Mouse (Mus musculus): ENCODE results near the gene Unc13d.

Gene Unc13d

GRCm38 (mm10) chr11:116078676-116079320 lies 1.0 kb upstream of the Unc13d start:
- no peak for DNase-seq (ENCODE audit: low spot score in 2 of 2)

DNA sequence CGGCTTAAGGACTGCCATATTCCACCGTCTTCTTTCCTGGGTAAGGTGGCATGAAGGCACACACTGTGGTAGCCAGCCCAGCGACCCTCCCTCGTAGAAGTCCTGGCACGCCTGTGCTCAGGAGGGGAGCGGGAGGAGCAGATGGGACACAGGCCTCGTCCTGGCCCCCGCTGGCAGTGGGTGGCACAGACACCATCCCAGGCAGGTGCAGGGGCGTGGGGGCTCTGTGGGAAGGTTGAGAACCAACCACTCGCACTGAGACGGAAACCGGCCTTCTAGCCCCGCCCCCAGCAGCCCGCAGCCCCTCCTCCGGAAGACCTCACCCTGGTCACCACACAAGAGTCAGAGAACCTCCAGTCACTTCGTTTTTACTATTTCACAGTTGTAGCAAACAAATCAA lies 460 bp upstream of the Unc13d start:
- no peak for DNase-seq (ENCODE audit: low spot score in 2 of 2)

GRCm38 (mm10) chr11:116076836-116077235 lies 925 bp downstream of the Unc13d start:
- no peak for DNase-seq (ENCODE audit: low spot score in 2 of 2)

GRCm38 (mm10) chr11:116076266-116076540 lies 1.6 kb downstream of the Unc13d start:
- DNase-seq (ENCODE audit: low spot score in 2 of 2) = no peak

DNA sequence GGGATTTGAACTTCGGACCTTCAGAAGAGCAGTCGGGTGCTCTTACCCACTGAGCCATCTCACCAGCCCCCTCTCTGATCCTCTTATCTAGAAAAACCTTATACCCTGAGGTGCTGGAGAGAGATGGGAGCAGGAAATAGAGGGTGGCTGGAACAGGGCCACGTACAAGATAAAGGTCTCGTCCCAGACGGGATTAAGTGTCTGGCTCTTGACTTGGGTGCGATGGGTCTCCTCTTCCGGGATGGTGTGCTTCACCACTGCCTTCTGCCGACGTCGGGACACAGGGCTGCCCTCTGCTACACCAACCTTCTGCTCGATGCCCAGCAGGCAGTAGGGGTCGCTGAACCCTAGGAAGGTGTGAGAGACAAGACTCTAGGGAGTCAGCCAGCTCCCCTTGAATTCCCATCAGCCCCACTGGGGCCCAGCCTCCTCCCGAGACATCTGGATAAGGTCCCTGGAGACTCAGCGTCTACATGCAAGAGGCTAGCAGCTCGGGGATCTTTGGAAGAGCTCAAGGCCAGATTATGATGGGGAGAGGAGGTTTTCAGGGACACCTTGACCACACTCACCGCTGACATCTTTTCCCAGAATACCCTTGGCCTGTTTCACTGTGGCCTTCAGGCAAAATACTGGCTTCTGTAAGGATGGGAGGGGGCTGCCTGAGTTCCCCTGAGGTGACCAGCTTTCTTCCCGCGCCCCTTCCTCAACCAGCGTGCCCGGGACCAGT lies 2.1 kb downstream of the Unc13d start:
- no peak for DNase-seq (ENCODE audit: low spot score in 2 of 2)

DNA sequence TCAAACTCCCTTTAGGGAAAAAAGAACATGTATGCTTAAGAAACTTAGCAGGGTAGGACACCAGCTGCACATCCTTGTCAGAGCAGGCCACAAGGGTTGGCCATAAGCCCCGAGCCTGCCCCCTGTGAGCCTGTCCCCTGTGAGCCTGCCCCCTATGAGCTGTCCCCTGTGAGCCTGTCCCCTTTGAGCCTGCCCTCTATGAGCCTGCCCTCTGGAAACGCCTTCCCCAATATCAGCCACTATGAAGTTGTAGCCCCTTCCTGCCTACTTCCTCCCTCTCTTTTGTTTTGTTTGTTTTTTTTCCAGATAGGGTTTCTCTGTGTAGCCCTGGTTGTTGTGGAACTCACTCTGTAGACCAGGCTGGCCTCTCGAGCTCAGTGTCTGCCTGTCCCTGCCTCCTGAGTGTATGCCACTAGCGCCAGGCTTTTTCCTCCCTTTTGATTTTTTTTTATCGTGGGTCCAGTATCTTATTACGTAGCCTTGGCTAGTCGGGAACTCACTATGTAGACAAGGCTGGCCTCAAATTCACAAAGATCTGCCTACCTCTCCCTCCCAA lies 3.2 kb downstream of the Unc13d start:
- no peak for DNase-seq (ENCODE audit: low spot score in 2 of 2)

DNA sequence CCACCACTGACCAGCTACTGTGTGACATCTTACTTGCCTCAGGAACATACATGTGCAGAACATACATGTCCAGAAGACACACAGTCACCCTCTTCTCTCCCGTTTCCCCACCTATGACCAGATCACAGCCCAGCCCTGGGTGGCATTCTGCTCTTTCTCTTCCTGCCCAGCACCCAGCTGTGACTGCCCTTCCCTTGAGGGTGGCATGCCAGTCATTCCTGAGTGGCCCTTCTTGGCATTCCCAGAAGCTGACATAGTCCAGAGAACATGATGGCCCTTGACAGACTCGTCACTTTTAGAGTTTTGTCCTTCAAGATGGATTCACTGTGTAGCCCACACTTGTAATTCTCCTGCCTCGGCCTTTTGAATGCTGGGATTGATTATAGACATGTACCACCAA lies 5.2 kb downstream of the Unc13d start:
- DNase-seq (ENCODE audit: low spot score in 2 of 2) = no peak

DNA sequence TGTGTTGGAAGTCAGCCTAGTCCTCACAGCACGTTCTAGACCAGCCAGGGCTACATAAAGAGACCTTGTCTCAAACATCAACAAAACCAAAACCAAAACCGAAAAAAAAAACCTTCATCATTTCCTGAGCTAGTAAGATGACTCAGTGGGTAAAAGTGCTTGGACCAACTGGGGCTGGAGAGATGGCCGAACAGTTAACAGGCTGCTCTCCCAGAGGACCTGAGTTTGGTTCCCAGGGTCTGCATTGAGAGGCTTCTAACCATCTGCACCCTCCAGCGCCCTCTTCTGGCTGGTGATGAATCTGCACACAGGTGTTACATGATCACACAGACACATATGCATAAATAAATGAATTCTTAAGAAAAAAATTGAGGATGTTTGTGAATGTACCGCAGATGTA lies 6.3 kb downstream of the Unc13d start:
- DNase-seq (ENCODE audit: low spot score in 2 of 2) = no peak

DNA sequence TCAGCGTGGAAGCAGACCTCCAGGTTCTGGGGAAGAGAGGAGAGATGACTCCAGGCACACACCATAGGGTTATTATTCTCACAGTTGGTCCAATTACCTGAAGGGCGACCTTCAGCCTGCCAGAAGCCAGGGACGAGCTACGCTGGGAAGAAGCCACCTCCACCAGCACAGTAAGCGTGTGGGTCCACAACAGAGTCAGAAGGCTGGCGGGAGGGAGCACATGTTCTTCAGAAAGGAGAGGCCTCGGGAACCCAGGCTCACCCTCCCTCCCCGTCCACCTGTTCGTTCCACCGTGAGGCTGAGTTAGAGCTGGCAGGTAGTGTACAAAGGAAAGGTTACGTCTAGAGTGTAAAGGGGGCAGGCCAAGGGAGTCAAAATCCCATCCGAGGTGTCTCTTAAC lies 12.4 kb downstream of the Unc13d start:
- DNase-seq (ENCODE audit: low spot score in 2 of 2) = no peak

DNA sequence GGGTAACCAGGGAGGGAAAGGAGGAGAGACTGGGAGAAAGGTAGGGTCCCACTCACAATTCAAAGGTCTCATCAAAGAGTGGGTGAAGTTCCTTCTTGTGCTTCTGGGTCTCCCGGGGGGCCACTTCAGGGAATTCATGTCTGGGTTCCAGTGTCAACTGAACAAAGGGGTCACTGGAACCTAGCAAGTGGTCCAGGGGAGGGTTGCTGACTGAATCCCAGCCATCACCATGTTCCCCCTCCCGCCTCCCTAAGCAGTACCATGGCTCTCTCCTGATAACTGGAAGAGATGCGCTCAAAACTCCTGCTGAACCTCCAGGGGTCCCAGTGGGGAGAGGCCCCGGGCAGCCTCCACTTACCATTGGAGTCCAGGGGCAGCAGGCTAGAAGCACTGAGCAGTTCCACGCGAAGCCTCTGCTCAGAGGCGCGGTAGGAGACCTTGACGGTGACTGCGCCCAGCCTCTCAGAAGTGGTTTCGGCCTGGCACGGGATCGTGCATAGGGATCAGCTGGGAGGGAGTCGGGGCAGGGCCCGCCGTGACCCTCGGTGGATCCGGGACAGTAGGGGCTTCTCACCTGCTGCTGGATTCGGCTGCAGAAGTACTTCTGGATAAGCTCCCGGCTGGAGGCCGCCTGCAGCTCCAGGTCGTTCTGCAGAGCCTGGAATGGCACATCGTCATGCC lies 13.4 kb downstream of the Unc13d start:
- no peak for DNase-seq (ENCODE audit: low spot score in 2 of 2)

DNA sequence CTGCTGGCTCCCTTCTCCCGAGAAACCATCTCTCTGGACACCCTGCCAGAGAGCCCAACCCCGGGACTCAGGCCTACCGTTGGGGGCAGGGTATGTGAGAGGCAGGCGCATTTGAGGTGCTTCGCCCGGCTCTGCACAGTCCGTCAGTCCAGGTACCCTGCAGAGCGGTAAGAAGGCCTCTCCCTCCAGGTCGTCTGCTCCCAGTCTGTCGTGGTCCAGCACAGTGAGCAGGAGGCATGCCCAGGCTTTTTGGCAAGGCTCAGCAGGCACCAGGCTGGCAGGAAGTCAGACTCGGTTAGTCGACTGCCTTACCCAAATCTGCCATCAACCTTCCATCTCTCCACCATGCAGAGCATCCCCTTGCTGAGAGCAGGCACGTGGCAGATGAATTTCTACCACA lies 14.2 kb downstream of the Unc13d start:
- DNase-seq (ENCODE audit: low spot score in 2 of 2) = peak in 1 of 2 experiments; percentile 16

- DNase-seq (ENCODE audit: low spot score in 2 of 2) = no peak
Observed at GRCm38 (mm10) chr11:116062521-116062920, 15.2 kb downstream of the Unc13d start.

DNA sequence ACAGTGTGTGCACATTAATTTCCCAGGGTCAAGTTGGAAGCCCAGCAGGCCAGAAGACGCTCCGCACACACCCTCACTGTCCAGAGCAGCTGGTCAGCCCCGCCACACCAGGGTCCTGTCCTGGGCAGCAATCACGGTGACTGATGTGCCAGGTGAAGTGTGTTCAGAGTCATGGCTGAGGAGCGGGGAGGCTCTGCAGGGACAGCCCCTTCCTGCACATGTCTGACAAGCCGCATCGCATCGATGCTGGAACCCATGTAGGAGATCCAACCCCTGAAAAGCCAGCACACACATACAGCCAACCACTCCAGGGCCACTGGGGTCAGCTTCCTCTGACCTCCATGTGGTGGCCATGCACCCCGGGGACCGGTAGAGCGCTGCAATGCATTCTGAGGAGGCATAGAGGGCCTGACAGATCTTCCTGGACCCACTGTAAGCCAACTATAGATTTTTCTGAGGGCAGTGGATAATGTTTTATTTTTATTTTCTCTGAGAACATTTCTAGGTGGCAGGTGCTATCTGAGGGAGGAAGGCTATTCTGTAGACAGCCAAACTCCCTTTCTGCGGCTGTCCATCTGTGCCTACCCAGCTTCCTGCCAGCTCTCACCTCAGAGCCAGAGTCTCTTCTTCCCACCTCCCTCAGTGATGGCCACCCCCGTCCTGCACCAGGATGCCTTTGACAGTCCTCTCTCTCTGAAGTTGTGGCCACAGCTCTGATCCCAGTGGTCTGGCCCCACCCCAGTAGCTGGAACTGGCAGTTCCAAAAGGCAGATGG lies 15.9 kb downstream of the Unc13d start:
- no peak for DNase-seq (ENCODE audit: low spot score in 2 of 2)

DNA sequence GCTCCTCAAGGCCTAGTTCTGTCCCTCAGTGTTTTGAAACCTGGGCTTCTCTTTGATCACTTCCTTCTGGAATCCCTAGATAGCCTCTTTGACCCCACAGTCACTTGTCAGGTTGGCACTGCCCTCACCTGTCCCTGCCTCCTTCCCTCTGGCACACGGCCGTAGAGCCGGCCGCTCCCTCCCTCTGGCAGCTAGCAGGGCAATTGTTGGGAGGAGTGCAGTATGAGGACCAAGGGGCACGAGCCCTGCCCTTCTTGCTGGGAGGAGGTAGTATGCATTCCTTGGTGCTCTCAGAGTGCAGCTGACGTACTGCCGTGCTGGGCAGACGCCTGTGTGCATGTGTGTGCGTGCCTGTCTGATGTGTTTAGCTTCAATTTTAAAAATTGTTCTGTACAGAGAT lies 17.2 kb downstream of the Unc13d start:
- no peak for DNase-seq (ENCODE audit: low spot score in 2 of 2)

DNA sequence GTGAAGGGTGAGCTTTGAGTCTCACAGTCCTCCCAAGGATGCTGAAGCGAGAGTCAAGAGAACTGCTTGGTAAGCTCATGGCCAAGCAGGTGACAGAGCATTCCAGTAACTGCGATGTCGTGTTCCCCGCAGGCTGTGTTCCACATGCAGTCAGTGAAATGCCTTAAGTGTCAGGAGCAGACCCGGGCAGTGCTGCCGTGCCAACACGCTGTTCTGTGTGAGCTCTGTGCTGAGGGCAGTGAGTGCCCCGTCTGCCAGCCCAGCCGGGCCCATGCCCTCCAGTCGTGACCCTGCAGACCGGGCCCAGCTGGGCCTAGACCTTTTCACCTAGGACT lies 18.1 kb downstream of the Unc13d start:
- DNase-seq (ENCODE audit: low spot score in 2 of 2) = no peak

- DNase-seq (ENCODE audit: low spot score in 2 of 2) = no peak
Observed at GRCm38 (mm10) chr11:116058868-116059690, 18.7 kb downstream of the Unc13d start.

DNA sequence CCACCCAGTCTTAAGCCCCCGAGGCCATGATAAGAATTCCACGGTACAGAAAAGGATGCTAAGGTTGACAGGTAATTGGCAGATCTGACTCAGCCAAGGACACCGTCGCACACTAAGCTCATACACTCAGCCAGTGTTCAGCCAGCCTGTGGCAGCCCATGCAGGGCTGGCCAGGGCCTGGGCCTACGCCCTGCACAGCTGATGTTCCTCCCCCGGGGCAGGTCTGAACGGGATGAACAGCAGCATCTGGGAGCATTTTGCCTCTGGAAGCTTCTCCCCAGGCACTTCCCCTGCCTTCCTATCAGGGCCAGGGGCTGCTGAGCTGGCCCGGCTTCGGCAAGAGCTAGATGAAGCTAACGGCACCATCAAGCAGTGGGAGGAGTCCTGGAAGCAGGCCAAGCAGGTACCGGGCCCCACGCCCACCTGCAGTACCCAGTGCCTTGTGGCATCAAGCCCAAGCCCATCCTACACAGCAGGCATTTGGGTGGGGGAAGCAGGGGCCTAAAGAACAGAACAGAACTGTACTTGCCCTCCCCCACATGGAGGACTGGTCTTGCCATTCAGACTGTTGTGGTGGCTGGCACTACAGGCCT lies 19.6 kb downstream of the Unc13d start:
- DNase-seq (ENCODE audit: low spot score in 2 of 2) = no peak

GRCm38 (mm10) chr11:116057237-116057881 lies 20.4 kb downstream of the Unc13d start:
- DNase-seq (ENCODE audit: low spot score in 2 of 2) = no peak

GRCm38 (mm10) chr11:116055873-116056272 lies 21.9 kb downstream of the Unc13d start:
- DNase-seq (ENCODE audit: low spot score in 2 of 2) = no peak

GRCm38 (mm10) chr11:116053510-116054229 lies 24.1 kb downstream of the Unc13d start:
- DNase-seq (ENCODE audit: low spot score in 2 of 2) = no peak
